Mouse (Mus musculus) thymus, postnatal 25 days (tissue): ENCODE data around the gene Itgav.

Experiments
- DNase-seq: peaks from one replicate; pipeline ENCODE4 v3.0.0; 2022

The Itgav gene

GRCm38 (mm10) chr2:83828895-83829539, 104.8 kb downstream of the Itgav start:
- no peak for DNase-seq

DNA sequence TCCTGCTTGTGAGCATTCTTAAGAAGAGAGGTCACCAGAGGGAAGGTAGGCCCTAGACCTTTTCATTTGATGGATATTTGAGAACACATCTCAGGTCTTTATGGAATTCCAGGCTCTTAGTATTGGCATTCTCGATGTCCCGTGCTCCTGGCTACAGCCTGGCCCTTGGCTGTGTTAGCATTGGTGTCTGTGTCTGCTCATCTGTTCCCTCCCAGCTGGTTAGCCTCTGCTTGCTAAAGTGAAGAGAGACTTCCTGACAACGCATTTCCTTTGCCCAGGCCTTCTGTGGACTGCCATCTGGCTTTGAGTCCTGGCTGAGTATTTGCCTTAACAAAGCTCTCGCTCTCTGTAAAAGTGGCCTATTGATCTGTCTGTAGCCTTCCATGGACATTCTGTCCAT, 108.7 kb downstream of the Itgav start:
- no peak for DNase-seq

DNA sequence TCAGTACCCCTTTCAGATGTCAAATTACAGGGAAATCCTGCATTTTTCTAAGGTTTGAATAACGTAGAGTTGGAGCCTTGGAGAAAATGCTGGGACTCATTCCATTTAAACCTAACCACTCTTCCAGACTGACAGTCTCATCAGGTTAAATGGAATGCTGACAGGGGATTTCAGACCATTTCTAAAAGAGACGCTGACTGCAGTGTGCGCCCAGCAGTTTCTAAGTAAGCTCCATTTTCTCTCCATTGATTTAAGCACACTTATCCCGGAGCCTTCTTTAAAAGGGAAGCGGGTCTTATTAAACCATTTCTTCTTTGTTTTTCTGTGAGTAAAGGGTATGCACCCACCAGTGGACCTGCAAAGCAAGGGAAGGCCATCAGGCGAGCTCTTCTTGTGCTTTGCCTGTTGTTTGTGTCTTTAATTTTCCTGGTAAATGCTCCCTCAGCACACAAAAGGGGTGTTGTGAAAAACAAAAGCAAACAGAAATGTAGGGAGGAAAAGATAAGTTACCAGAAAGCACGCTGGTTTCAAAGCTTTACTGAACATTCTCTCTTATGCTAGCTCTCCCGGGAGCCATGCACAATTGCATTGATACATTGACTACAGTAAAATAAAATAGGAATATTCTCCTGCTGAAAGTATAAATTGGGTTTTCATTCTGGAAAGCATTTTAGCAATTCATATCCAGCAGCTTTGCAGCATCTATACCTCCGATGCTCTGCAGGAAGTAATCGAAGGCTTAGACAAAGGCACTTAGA, 111.3 kb downstream of the Itgav start:
- DNase-seq = no peak

- DNase-seq = no peak
These were observed 124.3 kb downstream of the Itgav start for GRCm38 (mm10) chr2:83848495-83848894.

DNA sequence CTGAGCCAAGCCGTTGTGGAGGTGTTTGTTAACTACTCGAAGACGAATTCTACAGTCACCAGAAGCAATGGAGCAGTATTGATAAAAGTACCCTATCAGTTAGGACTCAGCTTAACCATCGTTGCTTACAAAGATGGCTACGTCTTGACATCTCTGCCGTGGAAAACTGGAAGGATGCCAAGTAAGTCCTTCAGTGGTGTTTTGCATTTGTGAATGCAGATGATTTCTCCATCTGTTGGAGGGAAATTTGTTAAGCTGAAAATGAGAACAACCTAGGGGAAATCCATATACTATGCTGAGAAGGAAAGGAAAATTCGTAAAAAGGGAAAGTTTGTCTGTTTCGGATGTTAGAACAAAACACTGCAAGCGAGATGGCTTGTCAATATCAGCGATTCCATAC, 129.2 kb downstream of the Itgav start:
- DNase-seq = no peak

DNA sequence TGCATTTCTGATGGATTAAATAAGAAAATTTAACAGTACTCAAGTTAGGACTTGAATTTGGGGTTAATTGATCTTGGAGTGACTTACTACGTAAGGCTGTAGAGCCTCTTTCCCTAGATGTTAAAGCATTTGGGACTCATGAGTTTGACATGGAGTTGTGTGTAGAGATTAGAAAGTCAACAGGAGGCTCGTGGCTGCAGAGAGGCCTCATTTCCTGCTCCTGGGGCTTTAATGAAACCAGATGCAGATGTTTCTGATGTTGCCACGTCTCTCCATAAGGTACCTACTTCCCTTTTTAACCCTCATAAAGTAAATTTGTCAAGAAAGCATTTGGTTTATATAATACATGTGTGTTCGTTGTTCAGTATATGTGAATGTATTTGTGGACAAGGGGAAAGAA, 132.0 kb downstream of the Itgav start:
- no peak for DNase-seq
